Mouse (Mus musculus) kidney, postnatal 10 days (tissue): ENCODE results near the gene Fxyd2.
A peak's percentile ranks its signal among the peaks of the same experiment; 100 is the strongest.

Experiments
- DNase-seq: peaks from one replicate; pipeline ENCODE4 v3.0.0; 2021; ENCODE audit warnings: mixed read lengths

Gene Fxyd2

DNA sequence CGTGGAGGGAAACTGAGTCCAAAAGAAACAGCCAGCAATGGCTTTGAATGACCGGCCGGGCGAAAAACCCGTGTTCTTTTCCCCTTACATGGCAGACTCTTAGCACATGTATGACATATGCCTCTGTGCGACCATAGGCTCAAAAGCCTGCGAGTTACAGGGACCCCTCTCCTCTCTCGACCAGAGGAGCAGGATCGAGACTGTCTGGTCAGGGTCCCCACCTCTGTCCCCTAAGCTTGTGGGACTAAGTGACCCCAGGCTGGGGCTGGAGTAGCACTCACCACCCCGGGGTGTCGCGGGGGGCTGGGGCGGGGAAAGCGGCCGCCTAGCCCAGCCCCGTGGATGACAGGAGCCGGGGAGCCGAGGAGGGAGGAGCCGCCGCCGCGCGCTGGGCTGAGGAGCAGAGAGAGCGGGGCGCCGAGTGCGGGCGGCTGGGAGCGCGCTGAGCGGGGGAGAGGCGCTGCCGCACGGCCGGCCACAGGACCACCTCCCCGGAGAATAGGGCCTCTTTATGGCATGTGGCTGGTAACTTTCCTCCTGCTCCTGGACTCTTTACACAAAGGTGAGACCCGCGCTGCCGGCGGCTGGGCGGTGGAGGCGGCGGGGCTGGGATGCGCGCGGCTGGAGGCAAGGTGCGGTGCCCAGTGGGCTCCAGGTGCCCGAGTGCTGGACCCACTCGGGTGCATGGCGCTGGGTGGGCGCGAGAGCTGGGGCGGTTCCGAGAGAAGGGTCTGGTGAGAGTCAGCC, 30.7 kb downstream of the Fxyd2 start:
- peak; percentile 32 for DNase-seq

DNA sequence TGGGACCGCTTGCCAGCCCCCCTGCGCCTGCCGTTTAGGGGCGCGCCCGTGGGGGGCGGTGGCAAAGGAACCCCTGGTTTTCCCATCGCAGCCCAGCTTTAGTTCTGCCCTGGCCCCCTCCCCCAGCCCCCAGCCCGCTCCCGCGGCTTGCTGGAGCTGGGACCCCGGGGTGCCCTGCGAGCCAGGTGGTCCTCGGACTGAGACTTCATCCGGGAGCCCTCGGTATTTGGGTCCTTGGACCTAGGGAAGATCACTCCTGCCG, 31.2 kb downstream of the Fxyd2 start:
- DNase-seq = no peak

DNA sequence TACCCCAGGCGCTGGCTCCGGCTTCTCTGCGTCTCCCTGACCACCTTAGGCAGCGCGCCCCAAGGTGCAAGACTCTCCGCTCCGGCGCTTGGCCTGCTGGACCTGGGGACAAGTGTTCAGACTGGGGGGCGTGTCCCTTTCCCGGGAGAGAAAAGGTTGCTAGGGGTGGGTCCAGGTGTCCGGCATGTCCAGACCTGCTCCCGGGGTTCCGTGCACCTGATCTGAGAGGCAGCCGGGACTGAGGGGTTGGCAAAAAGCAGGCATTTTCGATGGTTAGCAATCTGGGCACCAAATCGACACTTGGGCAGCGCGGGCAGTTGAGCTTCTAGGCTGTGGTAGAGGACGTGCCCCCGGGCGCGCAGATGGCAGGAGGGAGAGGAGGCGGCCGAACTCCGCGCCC, 31.7 kb downstream of the Fxyd2 start:
- no peak for DNase-seq

DNA sequence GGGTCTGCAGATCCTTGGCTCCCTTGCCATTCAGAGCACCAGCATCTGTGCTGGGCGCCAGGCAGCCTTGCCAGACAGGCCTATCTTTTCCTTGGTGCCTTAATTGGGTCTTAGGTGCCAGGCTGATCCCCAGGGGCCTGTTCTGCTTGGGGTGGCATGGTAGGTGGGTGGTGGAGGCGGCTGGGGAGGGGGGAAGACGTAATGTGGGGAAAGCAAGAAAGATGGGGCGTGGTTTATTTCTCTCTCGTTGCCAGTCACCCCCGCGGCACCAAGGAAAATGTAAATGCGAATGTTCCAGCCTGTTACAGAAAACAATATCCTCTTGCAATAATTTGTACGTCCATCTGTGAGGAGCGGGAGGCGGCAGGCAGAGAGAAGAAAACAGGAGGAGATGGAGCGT, 33.2 kb downstream of the Fxyd2 start:
- no peak for DNase-seq

DNA sequence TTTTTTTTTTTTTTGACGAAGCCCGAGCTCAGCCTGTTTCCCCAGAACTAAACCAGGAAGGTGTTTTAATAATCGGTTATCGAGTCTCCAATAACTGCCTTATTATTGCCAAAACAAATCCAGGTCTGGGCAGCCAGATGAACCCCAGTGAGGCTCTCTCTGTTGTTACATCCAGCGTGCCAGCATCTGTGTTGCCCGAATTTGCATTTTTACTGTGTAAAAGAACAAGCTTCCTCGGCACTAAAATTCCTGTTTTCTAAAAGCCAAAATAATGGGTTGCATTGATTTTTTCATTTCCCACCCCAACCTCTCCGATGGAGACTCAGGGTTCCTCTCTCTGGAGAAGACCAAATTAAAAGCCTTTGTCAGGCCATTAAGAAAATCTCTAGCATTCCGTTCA, 33.6 kb downstream of the Fxyd2 start:
- no peak for DNase-seq

DNA sequence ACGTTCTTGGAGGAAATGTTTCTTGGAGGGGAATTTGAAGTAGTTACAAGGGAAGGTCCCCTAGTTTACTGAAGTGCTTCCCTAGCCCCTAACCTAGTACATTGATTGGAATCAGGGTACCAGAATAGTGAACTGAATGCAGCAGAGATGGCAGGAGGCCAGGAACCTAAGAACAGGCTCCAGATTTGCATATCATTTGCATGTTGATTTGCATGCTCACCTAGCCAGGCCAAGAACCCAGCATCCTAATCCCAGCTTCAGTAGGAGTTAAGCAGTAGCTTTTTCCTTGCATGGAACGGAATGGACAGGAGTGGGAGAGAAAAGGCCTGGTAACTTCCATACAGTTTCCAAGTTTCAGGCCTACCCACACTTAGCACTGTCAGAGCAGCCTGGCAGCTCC, 34.7 kb downstream of the Fxyd2 start:
- no peak for DNase-seq

DNA sequence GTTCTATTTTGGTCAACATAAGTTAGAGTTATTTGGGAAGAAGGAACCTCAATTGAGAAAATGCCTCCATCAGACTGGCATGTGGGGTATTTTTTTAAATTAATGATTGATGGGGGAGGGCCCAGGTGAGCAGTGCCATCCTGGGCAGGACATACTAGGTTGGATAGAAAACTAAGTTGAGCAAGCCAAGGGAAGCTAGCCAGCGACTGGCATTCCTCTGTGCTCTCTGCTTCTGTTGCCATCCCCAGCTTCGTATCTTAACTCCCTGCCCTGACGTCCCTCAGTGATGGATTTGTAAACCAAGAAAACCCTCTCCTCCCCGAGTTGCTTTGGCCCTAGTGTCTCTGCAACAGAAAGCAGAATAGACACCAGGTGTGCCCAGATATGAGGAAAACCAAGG, 39.6 kb downstream of the Fxyd2 start:
- no peak for DNase-seq

DNA sequence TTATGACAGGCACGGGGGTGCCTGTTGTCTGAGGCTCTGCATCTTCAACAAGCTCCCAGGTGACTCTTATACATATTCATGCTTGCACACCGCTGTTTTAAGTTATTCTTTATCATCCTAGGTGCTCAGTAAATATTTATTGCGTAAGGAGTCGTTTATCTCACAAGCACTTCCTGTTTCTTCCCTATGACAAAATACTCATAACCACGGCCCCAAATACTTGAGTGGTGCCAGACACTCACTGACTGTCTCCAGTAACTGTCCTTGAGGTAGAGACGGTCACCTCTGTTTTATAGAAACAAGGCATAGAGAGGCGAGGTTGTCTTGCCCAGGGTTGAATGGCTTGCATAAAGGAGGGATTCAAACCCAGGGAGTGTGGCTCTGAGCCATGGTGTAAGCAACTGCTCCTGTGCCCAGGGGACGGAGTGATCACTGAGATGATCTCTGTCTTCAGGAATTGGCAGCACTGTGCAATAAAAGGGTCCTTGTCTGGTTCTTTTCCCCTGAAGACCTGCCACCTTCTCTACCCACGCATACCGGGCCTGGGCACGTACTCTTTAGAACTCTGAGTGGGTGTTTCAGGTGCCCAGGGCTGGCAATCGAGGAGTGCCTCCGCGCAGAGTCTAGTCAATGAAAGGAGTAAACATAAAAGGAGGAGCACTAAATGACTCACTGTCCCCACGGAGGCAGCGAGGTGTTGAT, 40.8 kb downstream of the Fxyd2 start:
- DNase-seq = no peak

DNA sequence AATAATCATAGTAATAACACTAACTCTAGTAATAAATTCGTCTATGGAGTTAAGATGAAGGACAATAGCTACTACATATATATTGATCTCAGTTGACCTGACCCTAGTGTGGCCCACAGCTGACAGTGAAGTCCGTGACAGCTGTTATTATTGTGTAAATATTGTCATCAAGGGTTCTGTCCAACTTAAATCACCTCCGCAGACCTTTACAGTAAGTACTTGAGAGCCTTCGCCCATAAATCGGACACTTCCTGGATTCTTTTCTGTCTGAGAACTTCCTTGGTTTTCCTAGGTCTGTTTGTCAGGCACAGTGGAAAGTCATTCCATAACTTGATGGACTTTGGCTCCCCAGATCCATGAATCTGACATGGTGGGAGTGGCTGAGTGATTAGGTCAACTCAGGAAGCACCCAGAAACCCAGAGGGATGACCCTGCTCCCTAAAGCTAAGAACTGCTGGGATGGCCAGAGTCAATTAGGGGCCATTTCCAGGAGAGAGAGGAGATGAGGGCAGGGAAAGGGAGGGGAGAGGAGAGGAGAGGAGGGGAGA, 44.9 kb downstream of the Fxyd2 start:
- DNase-seq = no peak

DNA sequence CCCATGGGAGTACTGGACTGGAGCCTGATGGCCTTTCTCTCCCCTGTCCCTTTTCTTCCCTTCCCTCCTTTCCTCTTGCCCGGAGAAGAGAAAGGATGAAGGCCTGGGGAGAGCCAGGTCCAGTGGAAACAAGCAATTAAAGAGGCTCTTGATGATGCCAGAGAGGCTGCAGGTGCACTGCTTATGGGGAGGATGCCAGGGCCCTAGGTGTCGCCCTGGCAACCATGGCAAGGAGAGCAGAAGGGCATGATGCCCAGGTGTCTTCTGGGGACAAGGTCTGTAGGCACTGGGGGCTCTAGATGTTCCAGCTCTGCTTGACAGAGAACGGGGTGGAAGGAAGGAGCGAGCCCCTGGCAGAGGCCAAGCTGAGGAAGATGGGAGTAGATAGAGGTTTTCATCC, 50.2 kb downstream of the Fxyd2 start:
- DNase-seq = no peak

DNA sequence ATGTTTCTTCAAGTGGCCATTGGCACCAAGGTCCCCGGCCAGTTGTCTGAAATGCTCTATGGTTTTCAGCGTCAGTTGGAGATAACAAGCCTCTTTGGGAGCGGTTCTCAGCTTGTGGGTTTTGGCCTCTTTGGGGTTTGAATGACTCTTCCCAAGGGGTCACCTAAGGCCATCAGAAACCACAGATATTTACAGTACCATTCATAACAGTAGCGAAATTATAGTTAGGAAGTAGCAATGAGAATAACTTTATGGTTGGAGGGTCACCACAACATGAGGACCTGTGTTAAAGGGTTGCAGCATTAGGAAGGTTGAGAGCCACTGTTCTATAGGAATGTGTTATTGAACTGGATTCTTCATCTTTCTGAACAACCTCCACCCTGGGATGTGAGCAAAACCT, 51.9 kb downstream of the Fxyd2 start:
- DNase-seq = no peak

DNA sequence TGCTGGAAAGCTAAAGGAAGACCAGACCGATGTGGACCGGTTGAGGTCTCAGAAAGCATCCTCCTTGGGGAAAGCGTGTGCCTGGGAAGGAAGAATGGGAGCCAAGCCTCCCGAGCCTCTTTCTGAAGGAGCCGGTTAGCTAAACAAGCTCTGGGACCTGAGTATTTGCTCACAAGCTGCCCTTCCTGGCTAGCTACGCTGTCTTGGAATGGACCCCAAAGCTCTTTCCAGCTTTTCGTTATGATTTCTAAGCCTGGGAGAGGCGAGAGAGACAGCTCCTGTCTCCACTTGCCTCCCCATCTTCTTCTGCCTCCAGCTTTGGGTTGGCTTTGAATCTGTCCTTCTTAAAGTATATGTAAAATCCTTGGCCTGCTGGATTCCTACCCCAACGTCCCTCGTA, 54.6 kb downstream of the Fxyd2 start:
- DNase-seq = no peak

DNA sequence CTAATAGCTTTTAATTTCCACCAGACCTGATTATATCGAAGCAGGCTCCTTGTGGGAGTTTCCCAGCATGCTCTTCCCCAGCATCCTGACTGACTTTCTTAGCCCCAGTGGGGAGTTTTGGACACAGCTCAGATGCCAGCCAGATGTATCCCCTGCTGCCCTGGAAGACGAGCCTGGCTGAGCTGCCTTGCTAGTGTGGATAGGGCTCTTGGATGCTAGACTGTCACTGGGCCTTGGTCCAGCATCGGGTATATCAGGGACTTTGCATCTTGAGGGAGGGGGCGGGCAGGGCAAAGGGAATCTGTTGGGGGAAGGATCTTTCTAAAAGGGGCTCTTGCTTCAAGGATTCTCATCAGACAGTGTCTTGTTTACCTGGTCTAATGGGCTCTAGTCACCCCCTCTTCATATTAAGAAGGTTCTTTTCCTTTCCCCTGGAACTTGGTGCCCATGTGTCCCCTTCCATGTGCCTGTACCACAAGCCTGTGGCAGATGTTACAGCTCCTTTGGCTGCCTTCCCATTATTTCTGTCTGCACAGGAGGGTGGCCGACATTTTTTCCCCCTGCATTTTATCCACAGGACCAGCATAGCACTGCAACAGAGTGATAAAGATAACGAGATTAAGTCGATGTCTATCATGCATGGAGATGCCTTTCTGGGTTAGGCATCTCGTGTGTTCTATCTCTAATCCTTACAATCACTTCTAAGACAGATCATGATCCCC, 55.6 kb downstream of the Fxyd2 start:
- DNase-seq = no peak

DNA sequence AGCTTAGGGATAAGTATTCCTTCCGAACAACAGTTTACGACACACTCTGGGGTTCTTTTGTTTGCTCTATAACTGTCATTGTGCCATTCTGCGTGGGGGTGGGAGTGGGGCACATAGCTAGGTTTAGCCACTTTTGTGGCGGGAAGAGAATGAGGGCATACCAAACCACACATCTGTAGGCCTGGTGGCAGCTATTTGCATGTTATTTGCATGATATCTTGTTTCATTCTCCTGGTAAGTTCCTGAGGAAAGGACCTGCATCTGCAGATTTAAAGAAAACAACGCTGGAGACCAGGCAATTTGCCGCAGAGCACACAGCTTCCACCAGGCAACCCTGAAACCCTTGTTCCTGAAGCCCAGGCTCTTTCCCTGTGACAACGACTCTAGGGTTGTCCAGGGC, 57.7 kb downstream of the Fxyd2 start:
- DNase-seq = no peak

DNA sequence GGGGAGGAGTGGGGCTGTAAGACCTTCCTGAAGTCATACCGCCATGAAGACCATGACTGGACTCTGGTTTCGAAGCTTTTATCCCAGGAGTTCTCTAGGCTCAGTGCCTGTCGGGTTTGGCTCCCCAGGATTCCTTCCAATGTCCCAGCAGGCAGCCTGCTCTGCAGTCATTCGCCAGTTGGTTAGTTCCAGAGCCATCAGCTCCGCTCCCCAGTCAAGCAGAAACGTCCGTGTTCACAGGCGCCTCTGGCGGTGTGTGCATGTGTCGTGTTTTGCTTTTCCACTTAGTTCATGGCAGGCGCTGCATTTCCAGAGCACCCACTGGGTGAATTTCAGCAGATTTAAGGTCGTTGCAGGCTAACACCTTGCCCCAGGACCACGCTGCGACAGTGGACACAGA, 58.9 kb downstream of the Fxyd2 start:
- DNase-seq = no peak
